Mouse (Mus musculus) liver, embryonic 14.5 days (tissue): ENCODE results near the gene Ggt7.

Source experiments
- CTCF ChIP-seq: IDR thresholded peaks from 2 replicates; pipeline ENCODE4 v1.5.1; 2016; ENCODE audit warnings: antibody characterized with exemption, low read depth, control low read depth
- EP300 ChIP-seq: IDR thresholded peaks from 2 replicates; pipeline ENCODE4 v1.6.1; 2016; ENCODE audit warnings: antibody characterized with exemption, low read depth

DNA sequence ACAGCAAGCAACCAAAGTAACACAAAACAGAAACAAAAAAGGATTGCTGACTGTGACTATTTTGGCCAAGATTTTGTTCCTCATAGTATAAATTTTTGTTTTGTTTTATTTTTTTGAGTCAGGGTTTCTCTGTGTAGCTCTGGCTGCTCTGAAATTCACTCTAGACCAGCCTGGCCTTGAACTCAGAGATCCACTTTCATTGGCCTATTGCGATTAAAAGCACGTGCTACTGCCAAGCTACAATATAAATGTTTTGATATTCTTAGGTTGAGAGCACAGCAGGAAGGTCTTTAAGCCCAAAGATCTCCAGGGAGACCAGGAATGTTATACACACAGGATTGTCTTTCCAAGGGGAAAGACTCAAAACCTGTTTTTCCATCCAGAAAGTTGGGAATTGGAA lies 74.6 kb downstream of the Ggt7 start:
- TF ChIP-seq CTCF (no peak), EP300 (no peak)
